Mouse (Mus musculus): ENCODE data around the gene Hp1bp3.

Gene Hp1bp3

GRCm38 (mm10) chr4:138222396-138222795 is 6.3 kb downstream of the Hp1bp3 start:
- peak; percentile 44 for DNase-seq (ENCODE audit: low read depth, low spot score)

DNA sequence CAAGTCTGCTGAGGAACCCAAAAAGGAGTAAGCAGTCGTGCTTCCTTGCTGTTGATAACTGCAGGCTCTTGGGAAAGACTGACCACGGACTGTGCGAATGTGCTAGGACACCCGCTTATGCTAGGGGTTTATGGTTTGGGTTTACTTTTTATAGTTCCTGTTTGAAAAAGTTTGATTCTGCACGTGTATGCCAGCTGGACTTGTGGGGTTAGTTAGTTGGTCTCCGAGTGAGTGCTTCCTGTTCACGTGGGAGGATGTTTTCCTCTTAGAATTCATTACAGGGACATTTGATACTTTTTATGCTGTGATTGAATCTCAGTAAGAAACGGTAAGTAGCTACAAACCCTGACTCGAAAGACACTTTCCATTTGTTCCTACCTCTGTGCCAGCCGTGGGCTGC is 7.5 kb downstream of the Hp1bp3 start:
- DNase-seq (ENCODE audit: low read depth, low spot score), result no peak

DNA sequence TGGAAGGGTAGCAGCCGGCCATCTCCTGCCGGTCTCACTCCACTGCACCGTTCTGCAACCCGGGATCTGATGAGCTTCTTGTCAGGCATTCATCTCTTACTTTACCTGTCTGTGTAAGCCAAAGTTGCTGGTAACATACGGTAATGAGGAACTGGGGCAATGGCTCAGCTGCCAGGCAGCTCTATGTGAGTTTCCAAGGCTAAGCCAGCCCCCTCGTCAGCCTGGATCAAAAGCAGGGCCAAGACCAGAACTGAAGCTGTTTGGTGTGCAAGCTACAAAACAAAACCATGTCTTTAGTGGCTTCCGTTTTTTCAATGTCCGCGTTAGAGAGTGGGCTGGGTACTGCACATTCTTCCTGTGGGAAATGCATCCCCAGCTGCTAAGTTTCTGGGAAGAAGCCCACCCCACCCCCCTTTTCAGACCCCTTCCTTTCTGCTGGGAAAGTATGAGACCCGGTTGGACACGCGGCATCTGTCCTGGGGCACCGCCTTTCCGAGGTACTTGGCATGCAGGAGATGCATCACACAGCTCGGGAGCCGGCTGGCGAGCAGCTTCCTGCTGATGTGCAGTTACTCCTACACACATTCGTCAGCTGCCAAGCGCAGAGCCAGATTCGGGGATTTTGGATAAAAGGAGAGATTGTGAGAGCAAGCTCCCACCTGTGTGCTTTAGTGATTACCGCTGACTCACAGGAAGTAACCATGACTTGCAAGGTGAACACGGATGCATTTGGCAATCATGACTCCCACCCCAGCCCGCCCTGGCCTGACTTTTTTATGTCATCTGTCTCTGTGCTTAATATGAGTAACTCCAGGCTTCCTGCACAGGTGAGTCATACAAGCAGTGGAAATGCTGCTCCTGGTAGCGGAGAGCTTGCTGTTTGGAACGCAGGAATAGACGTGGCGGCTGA is 30.9 kb downstream of the Hp1bp3 start:
- peak; percentile 65 for DNase-seq (ENCODE audit: low read depth, low spot score)

- peak; percentile 91 for DNase-seq (ENCODE audit: low read depth, low spot score)
These were observed 34.2 kb downstream of the Hp1bp3 start, which contains the start of the genes Sh2d5 and Kif17 for GRCm38 (mm10) chr4:138250088-138250960. Sh2d5 (plus strand) TSS chr4:138250403. Kif17 (plus strand) TSS chr4:138250435.

DNA sequence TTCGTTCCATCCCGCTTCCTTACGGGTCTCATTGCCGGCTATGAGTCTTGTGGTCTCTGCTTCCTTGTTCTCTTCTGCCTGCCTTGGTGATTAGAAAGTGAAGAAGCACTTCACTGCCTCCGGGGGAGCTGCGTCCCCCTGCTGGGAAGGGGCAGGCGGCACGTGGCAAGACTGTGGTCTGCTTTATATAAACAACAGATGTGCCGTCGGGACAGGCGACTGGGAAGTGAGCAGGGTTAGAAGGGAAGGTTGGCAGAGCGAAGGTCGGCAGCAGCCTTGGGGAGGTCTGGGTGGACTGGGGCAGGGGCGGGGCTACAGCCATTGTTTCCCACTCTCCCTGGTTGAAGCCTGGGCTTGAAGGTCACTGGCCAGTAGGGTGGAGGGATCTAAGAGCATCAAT is 35.7 kb downstream of the Hp1bp3 start:
- DNase-seq (ENCODE audit: low read depth, low spot score), result peak; percentile 43

GRCm38 (mm10) chr4:138252231-138252630 is 36.1 kb downstream of the Hp1bp3 start:
- DNase-seq (ENCODE audit: low read depth, low spot score), result no peak

DNA sequence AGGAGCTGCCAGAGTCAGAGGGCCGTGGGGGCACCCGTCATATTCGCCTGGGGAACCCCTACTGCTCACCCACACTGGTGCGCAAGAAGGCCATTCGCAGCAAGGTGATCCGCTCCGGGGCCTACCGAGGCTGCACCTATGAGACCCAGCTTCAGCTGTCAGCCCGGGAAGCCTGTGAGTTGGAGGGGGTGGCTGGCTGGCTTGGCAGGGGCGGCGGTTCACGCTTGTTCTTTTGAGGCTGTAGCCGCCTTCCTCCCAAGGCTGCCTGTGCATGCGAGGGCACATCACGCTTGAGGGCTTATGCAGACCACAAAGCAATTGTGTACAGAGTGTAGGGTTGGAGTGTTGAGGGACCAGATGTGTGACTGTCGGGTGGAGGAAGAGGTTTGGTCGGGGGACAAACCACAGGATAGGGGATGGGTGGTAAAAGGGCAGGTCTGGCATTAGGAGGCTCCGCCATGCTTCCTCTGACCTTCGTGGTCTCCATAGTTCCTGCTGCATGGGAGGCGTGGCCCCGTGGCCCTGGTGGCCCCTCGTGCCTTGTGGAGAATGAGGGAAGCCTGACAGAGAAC is 41.1 kb downstream of the Hp1bp3 start:
- no peak for DNase-seq (ENCODE audit: low read depth, low spot score)

- no peak for DNase-seq (ENCODE audit: low read depth, low spot score)
These were observed 42.6 kb downstream of the Hp1bp3 start for GRCm38 (mm10) chr4:138258663-138259062.

DNA sequence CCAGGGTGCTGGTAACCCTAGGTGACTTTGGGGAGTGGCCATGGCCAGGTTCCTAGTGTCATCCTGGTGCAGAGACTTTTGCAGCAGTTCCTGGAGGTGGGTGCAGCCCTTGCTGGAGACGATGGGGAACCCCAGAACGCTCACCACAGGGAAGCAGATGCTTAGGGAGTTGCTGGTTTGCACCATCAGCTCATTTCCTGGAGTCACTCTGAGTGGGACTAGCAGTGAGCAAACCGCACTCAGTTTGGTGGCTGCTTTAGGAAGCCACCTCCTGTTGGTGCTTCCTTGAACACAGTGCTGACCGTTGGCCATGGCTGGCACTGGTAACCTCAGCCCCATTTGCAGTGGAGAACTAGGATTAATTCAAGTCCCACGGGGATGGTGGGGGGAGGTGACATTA is 43.4 kb downstream of the Hp1bp3 start:
- DNase-seq (ENCODE audit: low read depth, low spot score), result no peak

- DNase-seq (ENCODE audit: low read depth, low spot score), result peak; percentile 84
These were observed 46.0 kb downstream of the Hp1bp3 start for GRCm38 (mm10) chr4:138261843-138262681.

DNA sequence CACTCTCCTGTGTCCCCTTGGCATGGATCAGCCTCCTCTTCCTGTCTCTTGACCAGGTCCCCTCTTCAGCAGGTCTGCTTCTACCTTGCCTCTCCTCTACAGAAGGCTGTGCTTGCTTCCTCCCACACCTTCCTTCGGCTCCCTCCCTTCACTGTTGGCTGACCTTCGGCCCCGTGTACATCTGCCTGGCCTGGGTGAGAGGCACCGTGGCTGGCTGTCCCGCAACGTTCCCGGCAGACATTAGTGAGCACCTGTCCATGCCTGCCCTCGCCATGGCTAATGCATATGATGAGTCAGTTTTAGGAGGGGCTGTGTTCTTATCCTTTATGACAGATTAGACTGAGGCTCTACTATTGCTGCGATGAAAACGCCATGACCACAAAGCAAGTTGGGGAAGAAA is 51.8 kb downstream of the Hp1bp3 start:
- DNase-seq (ENCODE audit: low read depth, low spot score), result no peak

- peak; percentile 45 for DNase-seq (ENCODE audit: low read depth, low spot score)
These were observed 56.2 kb downstream of the Hp1bp3 start for GRCm38 (mm10) chr4:138272011-138272997.

DNA sequence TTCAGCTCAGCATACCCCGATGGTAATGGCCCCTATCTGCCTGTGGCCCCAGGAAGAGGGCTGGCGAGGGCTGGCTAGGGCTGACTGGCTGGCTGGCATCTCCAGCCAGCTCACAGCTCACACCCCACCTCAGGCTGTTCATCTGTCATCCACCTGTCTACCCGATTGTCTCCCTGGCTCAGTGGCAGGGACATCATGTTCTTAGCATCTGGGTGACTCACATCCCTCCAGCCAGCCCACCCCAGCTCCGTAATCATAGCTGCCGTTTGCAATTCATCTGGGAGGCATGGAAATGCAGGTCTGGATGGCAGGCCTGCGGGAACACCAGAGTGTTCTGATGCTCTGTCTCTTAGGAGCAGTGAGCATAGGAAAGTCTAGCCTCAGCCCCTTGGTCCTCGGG is 62.2 kb downstream of the Hp1bp3 start:
- no peak for DNase-seq (ENCODE audit: low read depth, low spot score)

- peak; percentile 97 for DNase-seq (ENCODE audit: low read depth, low spot score)
These were observed 66.7 kb downstream of the Hp1bp3 start for GRCm38 (mm10) chr4:138282834-138283233.

- DNase-seq (ENCODE audit: low read depth, low spot score), result no peak
These were observed 70.3 kb downstream of the Hp1bp3 start for GRCm38 (mm10) chr4:138286411-138286810.

DNA sequence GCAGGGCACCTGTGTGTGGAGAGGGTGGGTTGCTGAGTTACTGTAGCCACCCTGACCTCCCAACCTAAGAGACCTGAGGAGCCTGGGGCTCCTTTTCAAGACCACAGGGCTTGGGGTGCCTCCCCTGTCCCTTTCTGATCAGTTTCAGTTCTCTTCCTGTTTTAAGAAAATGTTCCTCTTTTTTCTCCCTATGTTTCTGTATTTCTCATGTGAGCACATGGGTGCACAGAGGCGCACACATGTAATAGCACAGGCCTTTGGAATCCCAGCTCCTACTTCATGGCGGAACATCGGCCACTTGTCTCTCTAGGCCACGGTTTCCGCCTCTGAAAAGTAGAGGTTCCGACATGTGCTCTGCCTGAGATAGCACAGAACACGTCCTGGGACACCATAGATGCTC is 72.6 kb downstream of the Hp1bp3 start:
- no peak for DNase-seq (ENCODE audit: low read depth, low spot score)

- DNase-seq (ENCODE audit: low read depth, low spot score), result no peak
These were observed 75.9 kb downstream of the Hp1bp3 start for GRCm38 (mm10) chr4:138292028-138292427.

DNA sequence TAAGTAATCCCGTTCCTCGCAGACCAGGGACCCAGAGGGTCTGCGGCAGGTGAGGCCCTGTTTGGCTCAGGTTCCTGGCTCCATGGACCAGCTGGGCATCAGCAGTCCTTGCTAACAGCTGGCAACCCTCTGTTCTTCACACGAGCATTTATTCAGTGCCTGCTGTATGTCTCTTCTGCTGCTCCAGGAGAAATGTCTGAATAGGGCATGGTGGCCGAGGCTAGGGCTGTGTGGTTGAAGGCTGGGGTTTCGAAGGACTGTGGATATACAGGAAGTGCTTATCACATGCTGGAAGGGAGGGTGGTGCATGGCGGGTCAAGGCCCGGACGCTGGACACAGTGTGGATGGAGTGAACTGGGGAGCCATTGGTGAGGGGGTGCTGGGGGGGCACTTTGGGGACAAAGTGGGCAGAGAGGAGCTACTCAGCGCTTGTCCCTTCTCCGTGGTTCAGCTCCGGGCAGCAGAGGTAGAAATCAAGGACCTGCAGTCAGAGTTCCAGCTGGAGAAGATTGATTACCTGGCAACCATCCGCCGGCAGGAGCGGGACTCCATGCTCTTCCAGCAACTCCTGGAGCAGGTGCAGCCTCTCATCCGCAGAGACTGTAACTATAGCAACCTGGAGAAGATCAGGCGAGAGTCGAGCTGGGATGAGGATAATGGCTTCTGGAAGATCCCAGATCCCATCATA is 77.3 kb downstream of the Hp1bp3 start:
- peak; percentile 42 for DNase-seq (ENCODE audit: low read depth, low spot score)

DNA sequence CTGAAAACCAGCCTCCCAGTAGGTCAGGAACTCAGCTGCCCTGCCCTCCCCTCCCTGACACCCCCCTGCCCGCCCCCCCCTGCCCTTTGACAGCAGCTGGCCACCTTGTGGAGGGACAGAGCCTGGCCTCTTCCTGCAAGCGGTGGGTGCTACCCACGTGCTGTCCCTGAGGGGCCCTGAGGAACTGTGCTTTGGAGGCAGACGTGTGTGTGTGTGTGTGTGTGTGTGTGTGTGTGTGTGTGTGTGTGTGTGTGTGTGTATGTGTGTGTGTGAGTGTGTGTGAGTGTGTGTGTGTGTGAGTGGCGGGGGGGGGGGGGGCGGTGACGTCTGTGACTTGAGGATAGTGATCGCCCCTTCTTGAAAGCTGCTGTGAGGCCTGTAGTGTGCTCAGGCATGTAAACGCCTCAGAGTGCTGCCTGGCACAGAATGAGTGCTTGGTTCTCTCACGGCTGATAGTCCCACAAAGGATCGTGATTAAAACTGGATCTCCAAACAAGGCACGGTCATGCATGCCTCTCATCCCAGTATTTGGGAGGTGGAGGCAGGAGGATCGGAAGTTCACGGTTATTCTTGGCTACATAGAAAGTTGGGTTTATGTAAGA is 78.0 kb downstream of the Hp1bp3 start:
- no peak for DNase-seq (ENCODE audit: low read depth, low spot score)

Measured in R1 (cell line).